Mouse (Mus musculus) bone marrow, adult 2 months (tissue): Measurements from ENCODE around the gene Naglu. TPM values are rescaled to one million over a fixed set of nuclear protein-coding genes. Genes with fewer than 3 reads are reported as not detected.
A peak's percentile ranks its signal among the peaks of the same experiment; 100 is the strongest.

Source experiments
- H3K27ac ChIP-seq: fragments of 200-500 bp; 2 replicates; pipeline ENCODE4 v1.5.1; 2012; ENCODE audit warnings: low read depth, mild to moderate bottlenecking, control low read depth, inconsistent platforms, low read length; ENCODE audit not compliant: control insufficient read depth, poor library complexity, insufficient read depth
- H3K4me1 ChIP-seq: fragments of 200-500 bp; 2 replicates; pipeline ENCODE4 v1.6.1; 2011; ENCODE audit warnings: low read length; ENCODE audit not compliant: control insufficient read depth, insufficient read depth
- H3K4me3 ChIP-seq: fragments of 200-500 bp; replicated peaks from 2 replicates; pipeline ENCODE3; 2011; ENCODE audit warnings: mild to moderate bottlenecking, low read depth, low read length, control low read depth; ENCODE audit not compliant: control insufficient read depth
- CTCF ChIP-seq: fragments of 200-500 bp; IDR thresholded peaks from 2 replicates; pipeline ENCODE4 v1.5.1; 2011; ENCODE audit warnings: low read length, control low read depth; ENCODE audit not compliant: control insufficient read depth, insufficient read depth
- POLR2A ChIP-seq: fragments of 200-500 bp; IDR thresholded peaks from 2 replicates; pipeline ENCODE4 v1.6.1; 2011; ENCODE audit warnings: low read depth, mild to moderate bottlenecking, control low read depth, low read length, borderline replicate concordance; ENCODE audit not compliant: control insufficient read depth
- WGBS: fragments of 180-500 bp; shearing (Covaris S2); methylation state at CpG from one replicate; pipeline ENCODE4 v1.1.7; 2018; 5-methylcytosine and 5-hydroxymethylcytosine counted together
- polyA plus RNA-seq: library from polyadenylated mRNA; stranded (reverse); fragments of >200 nt; gene quantifications from 2 replicates; pipeline ENCODE4 v1.2.4, GENCODE M21; 2011; ENCODE audit warnings: low replicate concordance; ENCODE audit not compliant: missing spikeins, insufficient read depth, insufficient read length

The Naglu gene
- polyA plus RNA-seq = 3.4 and 5.6 TPM in 2 replicates

GRCm38 (mm10) chr11:101069391-101070188, at the start of gene Naglu:
Naglu (plus strand) TSS chr11:101070012.
- WGBS = 4% methylated on average over 35 of the region's 35 CpGs
- no peaks in the 10 kb centered on the region for H3K4me1 ChIP-seq
- peak within 1 kb of the TSS; percentile 65 for H3K27ac ChIP-seq
- peak within 1 kb of the TSS; percentile 92 for H3K4me3 ChIP-seq
- TF ChIP-seq CTCF = no peak
- peak; percentile 58; the same call in 1 of the 2 replicates for TF ChIP-seq POLR2A

GRCm38 (mm10) chr11:101023371-101023770, 46.4 kb upstream of the Naglu start:
- WGBS = 93% methylated on average over 12 of the region's 12 CpGs
- no peak for TF ChIP-seq POLR2A
- no peak for TF ChIP-seq CTCF
- Histone ChIP-seq H3K27ac (no peak overlapping the region), H3K4me3 (no peak overlapping the region), H3K4me1 (no peaks in the 10 kb centered on the region; the same call in 1 of the 2 replicates)

GRCm38 (mm10) chr11:101024001-101024400, 45.8 kb upstream of the Naglu start:
- H3K4me3 ChIP-seq = no peak overlapping the region
- WGBS = 95% methylated on average over 4 of the region's 4 CpGs
- TF ChIP-seq POLR2A = no peak
- TF ChIP-seq CTCF = no peak

GRCm38 (mm10) chr11:101027121-101027520, 42.7 kb upstream of the Naglu start:
- TF ChIP-seq POLR2A = no peak
- no peak for TF ChIP-seq CTCF
- Histone ChIP-seq H3K27ac (no peak overlapping the region), H3K4me1 (no peaks in the 10 kb centered on the region), H3K4me3 (no peak overlapping the region)
- WGBS = 92% methylated on average over 11 of the region's 11 CpGs

More at GRCm38 (mm10) chr11:101024001-101024400, 45.8 kb upstream of the Naglu start:
- no peak overlapping the region for H3K27ac ChIP-seq
- H3K4me1 ChIP-seq = no peaks in the 10 kb centered on the region; the same call in 1 of the 2 replicates

GRCm38 (mm10) chr11:101029320-101029719, 40.5 kb upstream of the Naglu start:
- TF ChIP-seq CTCF (no peak), POLR2A (no peak)
- Histone ChIP-seq H3K4me3 (no peak overlapping the region), H3K4me1 (no peaks in the 10 kb centered on the region), H3K27ac (no peak overlapping the region)
- 92% methylated on average over 8 of the region's 8 CpGs for WGBS

GRCm38 (mm10) chr11:101030136-101030807, 39.5 kb upstream of the Naglu start:
- TF ChIP-seq CTCF (no peak), POLR2A (no peak)
- Histone ChIP-seq H3K4me1 (no peaks in the 10 kb centered on the region), H3K27ac (no peak overlapping the region), H3K4me3 (no peak overlapping the region)
- 88% methylated on average over 10 of the region's 10 CpGs for WGBS

- Histone ChIP-seq H3K27ac (no peak overlapping the region), H3K4me1 (no peaks in the 10 kb centered on the region), H3K4me3 (no peak overlapping the region)
- TF ChIP-seq POLR2A (no peak), CTCF (no peak)
- WGBS = 95% methylated on average over 4 of the region's 4 CpGs
Observed at GRCm38 (mm10) chr11:101030808-101031156, 39.0 kb upstream of the Naglu start.

- Histone ChIP-seq H3K4me3 (no peak overlapping the region), H3K27ac (no peak overlapping the region), H3K4me1 (no peaks in the 10 kb centered on the region)
- 95% methylated on average over 1 of the region's 1 CpGs for WGBS
- TF ChIP-seq CTCF (no peak), POLR2A (no peak)
Observed at GRCm38 (mm10) chr11:101031470-101031869, 38.3 kb upstream of the Naglu start.
